Mouse (Mus musculus) embryonic facial prominence, embryonic 13.5 days (tissue): Measurements from ENCODE around the gene Gm8126. TPM values are rescaled to one million over a fixed set of nuclear protein-coding genes. Genes with fewer than 3 reads are reported as not detected.
"Not testable (repeated sequence)": the region's sequence is repeated elsewhere in the genome, so short reads cannot be mapped to it uniquely, and the experiment has no call there.

ENCODE experiments used
- ATAC-seq: fragments of 200-750 bp; cut with Nextera tagmentation; 2 replicates; pipeline ENCODE4 v1.8.0; 2017; ENCODE audit warnings: low read depth; ENCODE audit not compliant: insufficient number of reproducible peaks, insufficient read depth, low FRiP score, low TSS enrichment
- H3K27ac ChIP-seq: fragments of 300-500 bp; sonication (generic); 2 replicates; pipeline ENCODE4 v1.5.1; 2015; ENCODE audit warnings: moderate library complexity, mild to moderate bottlenecking, inconsistent platforms
- H3K27me3 ChIP-seq: fragments of 300-500 bp; sonication (generic); 2 replicates; pipeline ENCODE4 v1.6.1; 2015; ENCODE audit warnings: mild to moderate bottlenecking, inconsistent platforms
- H3K36me3 ChIP-seq: fragments of 300-500 bp; sonication (generic); 2 replicates; pipeline ENCODE4 v1.6.1; 2015; ENCODE audit warnings: mild to moderate bottlenecking, inconsistent platforms
- H3K4me1 ChIP-seq: fragments of 300-500 bp; sonication (generic); 2 replicates; pipeline ENCODE4 v1.6.1; 2015; ENCODE audit warnings: inconsistent platforms
- H3K4me2 ChIP-seq: fragments of 300-500 bp; sonication (generic); 2 replicates; pipeline ENCODE4 v1.6.1; 2015; ENCODE audit warnings: moderate library complexity, mild to moderate bottlenecking, inconsistent platforms
- H3K4me3 ChIP-seq: fragments of 300-500 bp; sonication (generic); 2 replicates; pipeline ENCODE4 v1.5.1; 2015; ENCODE audit warnings: mild to moderate bottlenecking, inconsistent platforms
- H3K9ac ChIP-seq: fragments of 300-500 bp; sonication (generic); 2 replicates; pipeline ENCODE4 v1.6.1; 2015; ENCODE audit warnings: mild to moderate bottlenecking, inconsistent platforms
- H3K9me3 ChIP-seq: fragments of 300-500 bp; sonication (generic); 2 replicates; pipeline ENCODE4 v1.6.1; 2016; ENCODE audit warnings: inconsistent platforms
- WGBS: fragments of 180-500 bp; shearing (Covaris S2); methylation state at CpG from one replicate; pipeline ENCODE4 v1.1.7; 2015; ENCODE audit warnings: mixed read lengths; 5-methylcytosine and 5-hydroxymethylcytosine counted together
- polyA plus RNA-seq: library from polyadenylated mRNA; unstranded; fragments of >200 nt; fragmentation: Nextera tagmentation; extraction: Ambion mirVana; gene quantifications from 2 replicates; pipeline ENCODE4 v1.2.1, GENCODE M21; 2015

Gene Gm8126
- polyA plus RNA-seq, 1 experiment from 2014 or later = not detected

- not testable (repeated sequence) for H3K36me3 ChIP-seq, H3K4me3 ChIP-seq, H3K27ac ChIP-seq, H3K4me1 ChIP-seq, H3K9ac ChIP-seq, H3K9me3 ChIP-seq, H3K4me2 ChIP-seq, H3K27me3 ChIP-seq, ATAC-seq
- 66% methylated on average over 2 of the region's 2 CpGs for WGBS
These were observed 19.0 kb downstream of the Gm8126 start for GRCm38 (mm10) chr14:43277468-43277867.

GRCm38 (mm10) chr14:43278146-43278545 lies 19.7 kb downstream of the Gm8126 start:
- not testable (repeated sequence) for H3K27ac ChIP-seq, H3K4me1 ChIP-seq, H3K9me3 ChIP-seq, H3K4me2 ChIP-seq, H3K27me3 ChIP-seq, H3K36me3 ChIP-seq, ATAC-seq, H3K4me3 ChIP-seq, H3K9ac ChIP-seq
- 69% methylated on average over 4 of the region's 4 CpGs for WGBS

- WGBS = 85% methylated on average over 3 of the region's 3 CpGs
- not testable (repeated sequence) for H3K27me3 ChIP-seq, H3K4me2 ChIP-seq, H3K4me1 ChIP-seq, H3K9me3 ChIP-seq, ATAC-seq, H3K9ac ChIP-seq, H3K4me3 ChIP-seq, H3K27ac ChIP-seq, H3K36me3 ChIP-seq
These were observed 20.2 kb downstream of the Gm8126 start for GRCm38 (mm10) chr14:43278681-43279080.

GRCm38 (mm10) chr14:43293503-43293902 lies 35.1 kb downstream of the Gm8126 start, which contains the start of gene Gm8127:
TSS of gene Gm8127 (minus strand) at chr14:43293832.
- not testable (repeated sequence) for ATAC-seq, H3K4me1 ChIP-seq, H3K4me2 ChIP-seq, H3K27me3 ChIP-seq, H3K9me3 ChIP-seq, H3K9ac ChIP-seq, H3K4me3 ChIP-seq, H3K36me3 ChIP-seq, H3K27ac ChIP-seq
- 76% methylated on average over 3 of the region's 3 CpGs for WGBS

Other genes starting within 250 kb of the Gm8126 start
- gene Gm10376, start 243.0 kb upstream of the Gm8126 start, polyA plus RNA-seq = not detected in 2 replicates
- not detected in 2 replicates for gene Gm8094, start 182.0 kb upstream of the Gm8126 start, polyA plus RNA-seq
- not detected in 2 replicates for gene Gm8104, start 158.0 kb upstream of the Gm8126 start, polyA plus RNA-seq
- not detected in 2 replicates for gene Gm7233, start 78.8 kb upstream of the Gm8126 start, polyA plus RNA-seq
- gene Gm8122, start 23.3 kb upstream of the Gm8126 start, polyA plus RNA-seq = not detected in 2 replicates
- gene Gm9732, start 16.4 kb downstream of the Gm8126 start, polyA plus RNA-seq = not detected in 2 replicates
- not detected in 2 replicates for gene Gm8127, start 35.2 kb downstream of the Gm8126 start, polyA plus RNA-seq
- gene 1700001F09Rik, start 89.2 kb downstream of the Gm8126 start, polyA plus RNA-seq = not detected in 2 replicates
- not detected in 2 replicates for gene Gm8138, start 157.7 kb downstream of the Gm8126 start, polyA plus RNA-seq